Mouse (Mus musculus): Measurements from ENCODE around the gene Wnk2.

DNA sequence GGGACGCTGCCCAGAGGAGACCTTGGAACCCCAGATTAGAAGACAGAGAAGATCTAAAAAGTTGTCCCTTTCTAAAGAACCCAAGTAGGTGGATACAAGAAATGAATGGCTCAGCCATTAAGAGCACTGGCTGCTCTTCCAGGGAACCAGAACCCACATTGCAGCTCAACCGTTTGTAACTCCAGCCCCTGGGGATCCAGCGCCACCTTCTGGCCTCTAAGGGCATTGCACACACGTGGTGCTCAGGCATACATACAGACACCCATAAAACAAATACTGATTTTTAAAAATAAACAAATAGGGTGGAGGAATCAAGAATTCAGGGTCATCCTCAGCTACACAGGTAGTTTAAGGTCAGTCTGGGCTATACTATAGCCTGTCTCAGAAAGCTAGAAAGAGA, 8.8 kb upstream of the Wnk2 start:
- TF ChIP-seq CTCF (conservative IDR thresholded peaks at IDR 0.05; ENCODE audit: low read length) (peak; percentile 99), NANOG (IDR thresholded peaks at IDR 0.05; ENCODE audit: borderline replicate concordance, low read length) (no peak)
